Mouse (Mus musculus) lung, postnatal 14 days (tissue): ENCODE measurements around the gene Gm5108.
A peak's percentile ranks its signal among the peaks of the same experiment; 100 is the strongest.

ENCODE experiments used
- DNase-seq: peaks from one replicate; pipeline ENCODE4 v3.0.0; 2021

The Gm5108 gene

GRCm38 (mm10) chr5:67941369-67941768 is at the start of gene Gm5108:
Gm5108 (plus strand) TSS chr5:67941669.
- DNase-seq: no peak

- no peak for DNase-seq
Measured at GRCm38 (mm10) chr5:67898921-67899320, 42.5 kb upstream of the Gm5108 start.

- no peak for DNase-seq
Measured at GRCm38 (mm10) chr5:67904555-67904954, 36.9 kb upstream of the Gm5108 start.

GRCm38 (mm10) chr5:67930584-67930983 is 10.9 kb upstream of the Gm5108 start:
- peak; percentile 7 for DNase-seq

- DNase-seq: peak; percentile 13
Measured at GRCm38 (mm10) chr5:67931623-67932022, 9.8 kb upstream of the Gm5108 start.

GRCm38 (mm10) chr5:67943199-67943598 is 1.7 kb downstream of the Gm5108 start:
- peak; percentile 2 for DNase-seq

- no peak for DNase-seq
Measured at GRCm38 (mm10) chr5:67944074-67944785, 2.8 kb downstream of the Gm5108 start.

GRCm38 (mm10) chr5:67946321-67946720 is 4.9 kb downstream of the Gm5108 start, which contains the start of gene Gm21905:
Gm21905 (minus strand) TSS chr5:67946421.
- DNase-seq: no peak

- DNase-seq: no peak
Measured at GRCm38 (mm10) chr5:67947006-67947405, 5.5 kb downstream of the Gm5108 start.

GRCm38 (mm10) chr5:67948074-67948473 is 6.6 kb downstream of the Gm5108 start:
- no peak for DNase-seq

GRCm38 (mm10) chr5:67954097-67954496 is 12.6 kb downstream of the Gm5108 start:
- no peak for DNase-seq

- DNase-seq: no peak
Measured at GRCm38 (mm10) chr5:67955486-67955885, 14.0 kb downstream of the Gm5108 start.

- DNase-seq: no peak
Measured at GRCm38 (mm10) chr5:67961708-67962629, 20.5 kb downstream of the Gm5108 start.

GRCm38 (mm10) chr5:67969536-67969935 is 28.1 kb downstream of the Gm5108 start:
- DNase-seq: no peak

- DNase-seq: no peak
Measured at GRCm38 (mm10) chr5:67981946-67982526, 40.6 kb downstream of the Gm5108 start.

- DNase-seq: peak; percentile 32
Measured at GRCm38 (mm10) chr5:67990426-67990825, 49.0 kb downstream of the Gm5108 start.

- DNase-seq: no peak
Measured at GRCm38 (mm10) chr5:68002611-68003010, 61.1 kb downstream of the Gm5108 start.

GRCm38 (mm10) chr5:68003904-68004303 is 62.4 kb downstream of the Gm5108 start:
- DNase-seq: no peak

- DNase-seq: no peak
Measured at GRCm38 (mm10) chr5:68004419-68004818, 63.0 kb downstream of the Gm5108 start.

GRCm38 (mm10) chr5:68007074-68007473 is 65.6 kb downstream of the Gm5108 start:
- DNase-seq: no peak

- peak; percentile 10 for DNase-seq
Measured at GRCm38 (mm10) chr5:68011569-68011968, 70.1 kb downstream of the Gm5108 start.

GRCm38 (mm10) chr5:68012618-68013017 is 71.1 kb downstream of the Gm5108 start:
- peak; percentile 91 for DNase-seq

- no peak for DNase-seq
Measured at GRCm38 (mm10) chr5:68020870-68021269, 79.4 kb downstream of the Gm5108 start.
